Mouse (Mus musculus): ENCODE measurements around the gene Gm20521. TPM values are rescaled to one million over a fixed set of nuclear protein-coding genes. Genes with fewer than 3 reads are reported as not detected.

Gm20521 gene
- polyA plus RNA-seq, 1 experiment from 2014 or later: 0.14 TPM

DNA sequence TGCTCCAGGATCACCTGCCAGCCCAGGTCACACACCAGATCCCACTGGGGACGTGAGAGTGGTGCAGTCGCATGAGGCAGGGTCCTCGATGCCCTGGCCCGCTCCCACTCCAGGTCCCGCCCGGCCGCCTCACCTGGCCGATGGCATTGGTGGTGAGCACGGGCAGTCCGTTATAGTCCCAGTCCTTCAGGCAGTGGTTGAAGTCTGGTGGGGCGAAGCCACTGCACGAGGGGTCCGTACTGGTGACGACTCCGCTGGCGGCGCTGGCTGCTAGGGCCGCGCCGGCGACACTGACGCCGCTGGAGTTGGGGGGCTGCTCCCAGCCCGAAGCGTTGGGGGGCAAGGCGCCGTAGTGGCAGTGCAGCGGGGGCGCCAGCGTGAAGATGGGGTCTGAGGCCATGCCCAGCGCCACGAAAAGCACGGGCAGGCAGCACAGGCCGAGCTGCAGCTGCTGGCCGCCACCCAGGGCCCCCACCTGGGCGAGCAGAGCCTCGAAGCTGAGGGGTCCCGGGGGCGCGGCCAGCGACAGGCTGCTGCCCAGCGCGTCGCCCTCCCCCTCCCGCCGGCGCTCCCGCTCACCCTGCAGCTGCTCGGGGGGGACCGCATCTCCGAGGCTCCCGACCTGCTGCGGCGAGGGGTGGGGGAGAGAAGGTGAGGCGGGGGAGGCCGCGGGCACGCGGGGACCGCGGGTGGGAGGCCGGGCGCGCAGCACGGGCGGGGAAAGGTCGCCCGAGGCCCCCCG, 29.0 kb downstream of the Gm20521 start:
- Histone ChIP-seq H3K4me2 (ENCODE audit: low read length) (peak overlapping the region; percentile 88), H3K36me3 (ENCODE audit: control insufficient read depth, insufficient read depth, low read length) (peaks cover 33% of the 10 kb centered on the region), H3K27ac (ENCODE audit: low read depth, low read length) (peak overlapping the region; percentile 95), H3K9ac (ENCODE audit: low read depth, low read length) (peak overlapping the region; percentile 99), H3K4me3 (ENCODE audit: low read length) (peak overlapping the region; percentile 94), H3K9me3 (ENCODE audit: control insufficient read depth, low read length) (no peaks in the 10 kb centered on the region), H3K27me3 (replicated peaks; ENCODE audit: control insufficient read depth, insufficient read depth, low read length) (no peaks in the 10 kb centered on the region), H3K4me1 (ENCODE audit: control insufficient read depth, insufficient read depth, low read depth, low read length) (peaks cover 25% of the 10 kb centered on the region)
- peak; percentile 60 for ATAC-seq
- WGBS: 4% methylated on average over 58 of the region's 69 CpGs

DNA sequence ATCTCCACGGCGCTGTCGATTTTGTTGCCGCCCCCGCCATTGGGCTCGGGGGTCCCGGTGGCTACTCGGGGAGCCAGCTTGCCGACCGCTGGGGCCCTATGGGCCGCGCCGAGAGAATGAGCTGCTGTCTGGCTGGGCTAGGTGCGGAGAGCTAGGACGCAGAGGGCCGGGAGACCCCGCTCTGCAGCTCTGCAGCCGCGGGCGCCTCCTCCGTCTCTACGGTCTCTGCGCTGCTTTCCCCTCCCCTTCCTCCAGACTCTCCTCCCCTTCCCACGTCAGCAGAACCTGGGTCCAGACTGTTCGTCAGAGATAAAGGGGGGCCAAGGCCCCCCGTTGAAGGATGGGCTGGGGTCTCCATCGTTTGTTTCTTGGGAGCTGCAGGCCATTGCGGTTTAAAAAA, 29.6 kb downstream of the Gm20521 start, which contains the start of gene Slc22a17:
Gene Slc22a17 (minus strand): TSS at position 247 of the 400 bp plus-strand sequence.
- Histone ChIP-seq H3K4me3 (ENCODE audit: low read length) (peak within 1 kb of the TSS; percentile 94), H3K36me3 (ENCODE audit: control insufficient read depth, insufficient read depth, low read length) (peaks cover 26% of the 10 kb centered on the region), H3K27ac (ENCODE audit: low read depth, low read length) (peak within 1 kb of the TSS; percentile 95), H3K4me2 (ENCODE audit: low read length) (peak within 1 kb of the TSS; percentile 88), H3K4me1 (ENCODE audit: control insufficient read depth, insufficient read depth, low read depth, low read length) (peaks cover 25% of the 10 kb centered on the region), H3K27me3 (replicated peaks; ENCODE audit: control insufficient read depth, insufficient read depth, low read length) (no peaks in the 10 kb centered on the region), H3K9ac (ENCODE audit: low read depth, low read length) (peak within 1 kb of the TSS; percentile 99), H3K9me3 (ENCODE audit: control insufficient read depth, low read length) (no peaks in the 10 kb centered on the region)
- peak; percentile 97 for ATAC-seq
- WGBS: 0% methylated on average over 28 of the region's 28 CpGs

DNA sequence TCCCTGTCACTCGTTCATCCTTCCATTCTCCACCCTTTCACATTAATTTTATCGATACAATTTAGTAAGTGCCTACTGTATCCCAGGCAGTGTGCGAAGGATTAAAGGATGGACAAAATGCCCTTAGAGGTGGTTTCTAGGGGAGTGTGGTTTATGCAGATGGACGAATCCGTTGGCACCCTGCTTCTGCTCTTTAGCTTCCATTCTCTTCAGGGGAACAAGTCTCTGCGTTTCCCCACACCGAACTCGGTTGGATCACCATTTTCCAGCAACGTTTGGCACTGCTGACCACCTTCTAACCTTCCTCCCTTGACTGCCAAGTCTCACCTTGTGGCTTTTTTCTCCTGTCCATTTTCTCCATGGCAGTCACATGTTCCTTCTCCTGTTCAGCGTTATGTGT, 30.1 kb downstream of the Gm20521 start:
- peak; percentile 45 for ATAC-seq

DNA sequence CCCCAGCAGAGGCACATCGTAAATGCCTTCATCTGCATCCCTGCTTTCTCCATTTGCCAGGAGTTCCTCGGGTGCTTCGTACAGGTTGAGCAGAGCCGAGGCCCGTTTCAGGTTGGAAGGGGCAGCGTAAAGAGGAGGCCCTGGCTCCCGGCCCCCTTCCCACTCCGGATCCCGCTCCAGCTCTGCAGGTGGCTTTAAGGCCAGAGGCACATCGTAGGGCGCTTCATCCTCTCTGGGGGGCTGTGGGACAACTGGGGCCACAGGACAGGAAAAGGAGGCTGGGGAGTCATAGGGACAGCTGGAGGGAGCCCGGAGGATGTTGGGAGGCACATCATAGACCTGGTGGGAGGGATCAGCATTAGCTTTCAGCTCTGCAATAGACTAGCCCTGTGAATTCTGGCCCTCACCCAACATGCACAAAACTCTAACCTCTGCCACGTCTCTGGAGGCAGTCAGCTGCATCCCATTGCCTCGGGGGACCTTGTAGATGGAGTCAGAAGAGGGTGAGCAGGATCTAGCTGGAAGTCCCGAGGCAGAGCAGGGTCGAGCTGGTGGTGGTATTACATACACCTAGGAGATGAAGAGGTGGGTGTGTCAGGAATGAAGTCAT, 36.9 kb downstream of the Gm20521 start:
- 91% methylated on average over 16 of the region's 16 CpGs for WGBS
- Histone ChIP-seq H3K9ac (ENCODE audit: low read depth, low read length) (no peak overlapping the region), H3K27ac (ENCODE audit: low read depth, low read length) (no peak overlapping the region), H3K4me1 (ENCODE audit: control insufficient read depth, insufficient read depth, low read depth, low read length) (no peaks in the 10 kb centered on the region; the same call in none of the 2 replicates), H3K4me3 (ENCODE audit: low read length) (no peak overlapping the region), H3K9me3 (ENCODE audit: control insufficient read depth, low read length) (peaks cover 13% of the 10 kb centered on the region), H3K27me3 (replicated peaks; ENCODE audit: control insufficient read depth, insufficient read depth, low read length) (no peaks in the 10 kb centered on the region), H3K36me3 (ENCODE audit: control insufficient read depth, insufficient read depth, low read length) (peaks cover 13% of the 10 kb centered on the region), H3K4me2 (ENCODE audit: low read length) (no peak overlapping the region)
- no peak for ATAC-seq

More for the DNA sequence above, 30.1 kb downstream of the Gm20521 start:
- peak overlapping the region; percentile 88 for H3K4me2 ChIP-seq (ENCODE audit: low read length)
- H3K4me1 ChIP-seq (ENCODE audit: control insufficient read depth, insufficient read depth, low read depth, low read length): peaks cover 25% of the 10 kb centered on the region
- no peaks in the 10 kb centered on the region for H3K27me3 ChIP-seq (replicated peaks; ENCODE audit: control insufficient read depth, insufficient read depth, low read length)
- H3K9me3 ChIP-seq (ENCODE audit: control insufficient read depth, low read length): no peaks in the 10 kb centered on the region
- peak overlapping the region; percentile 95 for H3K27ac ChIP-seq (ENCODE audit: low read depth, low read length)
- peak overlapping the region; percentile 94 for H3K4me3 ChIP-seq (ENCODE audit: low read length)
- 13% methylated on average over 10 of the region's 10 CpGs for WGBS
- peaks cover 22% of the 10 kb centered on the region for H3K36me3 ChIP-seq (ENCODE audit: control insufficient read depth, insufficient read depth, low read length)
- peak overlapping the region; percentile 99 for H3K9ac ChIP-seq (ENCODE audit: low read depth, low read length)

DNA sequence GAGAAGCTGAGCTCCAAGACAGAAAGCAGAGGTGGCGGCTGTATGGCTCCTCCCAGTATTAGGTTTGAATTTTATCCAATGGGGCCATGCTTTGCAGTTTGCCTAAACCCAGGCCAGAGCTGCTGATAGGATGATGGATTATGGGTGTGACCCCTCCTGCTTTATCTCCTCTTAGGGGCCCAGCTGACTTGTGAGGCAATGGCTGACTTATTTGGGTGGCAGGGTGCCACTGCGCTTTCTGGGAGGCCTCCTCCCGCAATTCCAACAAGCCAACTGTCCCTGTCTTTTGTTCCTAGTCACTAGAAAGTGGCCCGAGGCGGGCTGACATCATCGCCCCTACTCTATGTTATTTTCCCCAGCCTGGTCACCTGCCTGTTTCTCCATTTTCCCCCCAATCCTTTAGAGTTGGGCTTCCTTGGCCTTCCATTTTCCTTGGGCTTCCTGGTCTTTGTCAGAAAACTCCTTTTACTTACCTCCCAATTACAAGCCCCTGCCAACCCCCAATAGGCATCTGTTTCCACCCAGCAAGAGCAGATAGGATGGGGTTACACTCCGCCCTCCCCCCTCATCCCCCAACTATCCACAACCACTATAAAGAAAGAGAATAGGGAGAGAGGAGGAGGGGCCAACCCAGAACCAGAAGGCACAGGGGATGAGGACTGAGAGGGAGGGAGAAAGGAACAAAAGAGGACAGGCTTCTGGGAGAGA, 41.6 kb downstream of the Gm20521 start:
- Histone ChIP-seq H3K4me3 (ENCODE audit: low read length) (peak overlapping the region; percentile 48), H3K36me3 (ENCODE audit: control insufficient read depth, insufficient read depth, low read length) (peaks cover 7% of the 10 kb centered on the region), H3K4me1 (ENCODE audit: control insufficient read depth, insufficient read depth, low read depth, low read length) (peaks cover 14% of the 10 kb centered on the region), H3K9me3 (ENCODE audit: control insufficient read depth, low read length) (peaks cover 13% of the 10 kb centered on the region), H3K27me3 (replicated peaks; ENCODE audit: control insufficient read depth, insufficient read depth, low read length) (no peaks in the 10 kb centered on the region), H3K4me2 (ENCODE audit: low read length) (peak overlapping the region; percentile 96), H3K27ac (ENCODE audit: low read depth, low read length) (peak overlapping the region; percentile 92), H3K9ac (ENCODE audit: low read depth, low read length) (peak overlapping the region; percentile 78)
- 19% methylated on average over 7 of the region's 7 CpGs for WGBS
- ATAC-seq: peak; percentile 53

DNA sequence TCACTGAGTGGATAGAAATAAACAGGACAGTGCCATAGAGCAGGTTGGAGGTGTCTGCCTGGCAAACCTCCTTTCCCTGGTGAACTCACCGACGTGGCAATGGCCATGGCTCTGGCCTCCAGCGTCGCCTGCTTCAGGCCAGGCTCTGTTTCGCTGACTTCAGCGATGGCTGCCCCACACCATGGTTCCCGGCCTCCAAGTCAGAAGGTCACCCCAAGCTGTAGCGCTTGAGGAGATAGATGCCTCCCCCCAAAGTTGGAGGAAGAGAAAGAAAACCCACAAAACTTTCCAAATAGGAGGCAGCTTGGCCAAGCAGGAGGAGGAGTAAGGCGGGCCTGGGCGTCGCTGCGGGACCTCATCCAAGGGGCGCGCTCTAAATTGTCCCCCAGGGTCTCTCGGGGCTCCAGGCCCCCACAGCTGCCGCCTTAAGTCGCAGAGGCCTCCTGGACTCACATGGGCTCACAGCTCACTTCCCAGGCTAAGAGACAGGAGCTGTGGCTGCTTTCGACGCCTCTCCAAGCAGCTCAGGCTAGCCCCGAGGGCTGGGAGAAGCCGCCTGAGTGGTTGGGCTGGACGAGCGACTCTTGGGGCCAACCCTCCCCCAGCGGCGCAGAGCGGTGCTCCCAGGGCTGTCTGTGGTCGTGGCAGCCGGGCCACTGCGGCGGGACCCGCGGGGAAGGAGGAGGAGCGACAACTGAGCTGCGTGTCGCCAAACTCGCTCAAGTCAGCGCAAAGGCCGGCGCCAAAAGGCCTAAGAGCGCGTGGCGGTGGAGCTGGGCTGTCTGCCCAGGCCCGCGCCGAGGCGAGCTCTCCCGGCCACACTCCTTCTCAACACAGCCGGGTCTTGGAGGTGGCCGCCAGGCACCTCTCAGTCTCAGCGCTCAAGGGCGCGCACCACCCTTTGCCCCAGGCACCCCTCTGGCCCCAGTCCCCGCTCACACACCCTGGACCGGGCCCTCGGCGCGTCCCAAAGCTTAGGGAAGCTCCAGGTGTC, 42.4 kb downstream of the Gm20521 start, which contains the start of gene Efs:
Gene Efs (minus strand): TSS at position 778 of the 994 bp plus-strand sequence.
- Histone ChIP-seq H3K4me3 (ENCODE audit: low read length) (peak within 1 kb of the TSS; percentile 48), H3K9ac (ENCODE audit: low read depth, low read length) (peak within 1 kb of the TSS; percentile 78), H3K9me3 (ENCODE audit: control insufficient read depth, low read length) (peaks cover 12% of the 10 kb centered on the region), H3K27ac (ENCODE audit: low read depth, low read length) (peak within 1 kb of the TSS; percentile 92), H3K27me3 (replicated peaks; ENCODE audit: control insufficient read depth, insufficient read depth, low read length) (no peaks in the 10 kb centered on the region), H3K4me1 (ENCODE audit: control insufficient read depth, insufficient read depth, low read depth, low read length) (peaks cover 19% of the 10 kb centered on the region), H3K36me3 (ENCODE audit: control insufficient read depth, insufficient read depth, low read length) (peaks cover 5% of the 10 kb centered on the region), H3K4me2 (ENCODE audit: low read length) (peak within 1 kb of the TSS; percentile 96)
- ATAC-seq: peak; percentile 73
- 2% methylated on average over 52 of the region's 57 CpGs for WGBS

DNA sequence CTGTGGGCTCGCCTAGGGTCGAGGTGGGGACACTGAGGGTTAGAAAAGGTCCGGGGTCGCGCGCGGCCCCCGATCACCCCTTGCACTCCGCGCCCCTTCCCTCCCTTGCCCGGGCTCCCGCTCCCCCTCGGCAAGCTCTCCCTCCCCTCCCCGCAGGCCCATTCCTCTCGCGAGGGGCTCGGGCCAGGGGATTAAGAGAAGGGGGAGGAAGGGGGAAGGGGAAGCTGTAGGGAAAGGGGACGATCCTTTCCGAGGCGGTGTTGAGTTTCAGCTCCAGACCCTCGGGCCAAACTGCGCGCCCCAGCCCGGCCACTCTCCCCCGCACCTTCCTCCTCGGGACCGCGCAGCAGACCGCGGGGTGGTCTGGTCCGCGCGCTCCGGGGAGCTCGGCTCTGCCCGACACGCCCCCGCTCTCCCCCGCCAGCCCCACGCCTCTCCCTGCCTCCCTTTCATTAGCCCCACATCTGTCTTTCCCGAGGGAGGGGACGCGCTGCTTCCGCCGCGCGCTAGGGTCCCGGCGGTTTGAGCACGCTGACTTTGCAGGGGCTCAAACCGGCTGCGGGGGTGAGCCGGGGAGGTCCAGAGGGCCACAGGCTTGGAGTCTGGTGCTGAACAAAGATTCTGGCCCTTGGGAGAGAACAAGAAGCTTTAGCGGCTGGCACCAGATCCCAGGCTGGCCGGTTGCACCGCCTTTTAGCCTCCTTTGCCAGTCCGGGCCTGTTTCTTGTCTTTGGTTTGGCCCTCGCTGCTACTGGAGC, 43.3 kb downstream of the Gm20521 start:
- Histone ChIP-seq H3K9ac (ENCODE audit: low read depth, low read length) (peak overlapping the region; percentile 78), H3K27me3 (replicated peaks; ENCODE audit: control insufficient read depth, insufficient read depth, low read length) (no peaks in the 10 kb centered on the region), H3K27ac (ENCODE audit: low read depth, low read length) (peak overlapping the region; percentile 92), H3K4me1 (ENCODE audit: control insufficient read depth, insufficient read depth, low read depth, low read length) (peaks cover 19% of the 10 kb centered on the region), H3K4me2 (ENCODE audit: low read length) (peak overlapping the region; percentile 96), H3K36me3 (ENCODE audit: control insufficient read depth, insufficient read depth, low read length) (no peaks in the 10 kb centered on the region), H3K4me3 (ENCODE audit: low read length) (peak overlapping the region; percentile 48), H3K9me3 (ENCODE audit: control insufficient read depth, low read length) (peaks cover 3% of the 10 kb centered on the region)
- peak; percentile 56 for ATAC-seq
- WGBS: 0% methylated on average over 51 of the region's 58 CpGs

DNA sequence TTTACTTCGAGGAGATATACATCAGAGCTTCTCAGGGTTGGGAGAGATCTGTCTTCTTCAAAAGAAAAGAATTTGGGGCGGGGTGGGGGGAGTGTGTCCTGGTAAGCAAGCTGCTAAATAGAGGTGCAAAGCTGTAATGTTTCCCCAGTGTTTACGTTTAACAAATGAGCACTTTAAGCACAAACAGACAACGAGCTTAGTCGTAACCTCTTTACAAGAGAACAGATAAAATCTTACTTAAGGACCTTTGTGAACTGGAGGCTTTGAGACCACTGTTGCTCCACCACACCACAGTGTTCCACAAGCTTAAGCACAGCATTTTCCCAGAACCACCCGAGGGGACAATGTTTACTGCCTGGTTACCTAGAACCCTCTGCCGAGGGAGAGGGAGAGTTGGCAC, 44.1 kb downstream of the Gm20521 start:
- Histone ChIP-seq H3K4me1 (ENCODE audit: control insufficient read depth, insufficient read depth, low read depth, low read length) (peaks cover 19% of the 10 kb centered on the region), H3K4me2 (ENCODE audit: low read length) (peak overlapping the region; percentile 96), H3K9me3 (ENCODE audit: control insufficient read depth, low read length) (no peaks in the 10 kb centered on the region), H3K36me3 (ENCODE audit: control insufficient read depth, insufficient read depth, low read length) (no peaks in the 10 kb centered on the region), H3K4me3 (ENCODE audit: low read length) (peak overlapping the region; percentile 48), H3K9ac (ENCODE audit: low read depth, low read length) (peak overlapping the region; percentile 78), H3K27me3 (replicated peaks; ENCODE audit: control insufficient read depth, insufficient read depth, low read length) (no peaks in the 10 kb centered on the region), H3K27ac (ENCODE audit: low read depth, low read length) (peak overlapping the region; percentile 92)
- ATAC-seq: no peak
- 21% methylated on average over 7 of the region's 7 CpGs for WGBS

All from hindbrain, embryonic 16.5 days (tissue).